Mouse (Mus musculus): ENCODE measurements around the gene Elp5. TPM values are rescaled to one million over a fixed set of nuclear protein-coding genes. Genes with fewer than 3 reads are reported as not detected.

Gene Elp5
- polyA plus RNA-seq (2015; fragmentation: Nextera tagmentation; extraction: Ambion mirVana): 170 and 171 TPM in 2 replicates

DNA sequence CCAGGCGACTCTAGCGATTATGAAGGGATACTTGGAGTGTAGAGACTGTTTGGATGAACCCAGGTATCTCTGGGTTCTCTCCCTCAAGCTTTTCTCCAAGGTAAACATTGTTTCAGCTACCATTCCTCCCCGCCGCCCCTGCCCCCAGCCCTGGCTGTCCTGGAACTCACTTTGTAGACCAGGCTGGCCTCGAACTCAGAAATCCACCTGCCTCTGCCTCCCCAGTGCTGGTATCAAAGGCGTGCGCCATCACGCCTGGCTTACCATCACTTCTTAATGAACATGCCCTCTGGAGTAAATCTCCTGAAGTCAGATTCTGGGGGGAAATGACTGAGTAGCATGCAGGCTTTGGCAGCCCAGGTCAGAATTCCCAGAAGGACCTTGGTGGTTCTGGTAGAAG, at the start of gene Elp5:
Gene Elp5 (minus strand): TSS at position 293 of the 400 bp plus-strand sequence.
- no peaks in the 10 kb centered on the region for H3K9me3 ChIP-seq
- ATAC-seq (replicated peaks): no peak
- peak within 1 kb of the TSS; percentile 71 for H3K4me2 ChIP-seq (replicated peaks)
- peak within 1 kb of the TSS; percentile 100 for H3K27ac ChIP-seq (replicated peaks)
- WGBS: 63% methylated on average over 8 of the region's 8 CpGs
- H3K4me1 ChIP-seq: peaks cover 37% of the 10 kb centered on the region
- peak within 1 kb of the TSS; percentile 74 for H3K4me3 ChIP-seq
- H3K9ac ChIP-seq (replicated peaks): peak within 1 kb of the TSS; percentile 98
- peaks cover 40% of the 10 kb centered on the region for H3K36me3 ChIP-seq
- no peaks in the 10 kb centered on the region for H3K27me3 ChIP-seq

- Histone ChIP-seq H3K36me3 (peaks cover 26% of the 10 kb centered on the region), H3K27ac (replicated peaks) (peak overlapping the region; percentile 95; the same call in 1 of the 2 replicates), H3K4me2 (replicated peaks) (no peak overlapping the region), H3K4me1 (peaks cover 49% of the 10 kb centered on the region), H3K9me3 (no peaks in the 10 kb centered on the region), H3K27me3 (no peaks in the 10 kb centered on the region), H3K9ac (replicated peaks) (no peak overlapping the region), H3K4me3 (no peak overlapping the region)
- WGBS: 97% methylated on average over 11 of the region's 11 CpGs
- ATAC-seq (replicated peaks): no peak
Observed at GRCm38 (mm10) chr11:70031321-70031670, 49.0 kb upstream of the Elp5 start.

- WGBS: 93% methylated on average over 28 of the region's 28 CpGs
- Histone ChIP-seq H3K4me3 (peak overlapping the region; percentile 30), H3K36me3 (peaks cover 26% of the 10 kb centered on the region), H3K4me1 (peaks cover 54% of the 10 kb centered on the region), H3K27me3 (no peaks in the 10 kb centered on the region), H3K4me2 (replicated peaks) (peak overlapping the region; percentile 48), H3K9ac (replicated peaks) (peak overlapping the region; percentile 34), H3K9me3 (no peaks in the 10 kb centered on the region), H3K27ac (replicated peaks) (peak overlapping the region; percentile 95)
- no peak for ATAC-seq (replicated peaks)
Observed at GRCm38 (mm10) chr11:70030651-70031320, 48.5 kb upstream of the Elp5 start.

DNA sequence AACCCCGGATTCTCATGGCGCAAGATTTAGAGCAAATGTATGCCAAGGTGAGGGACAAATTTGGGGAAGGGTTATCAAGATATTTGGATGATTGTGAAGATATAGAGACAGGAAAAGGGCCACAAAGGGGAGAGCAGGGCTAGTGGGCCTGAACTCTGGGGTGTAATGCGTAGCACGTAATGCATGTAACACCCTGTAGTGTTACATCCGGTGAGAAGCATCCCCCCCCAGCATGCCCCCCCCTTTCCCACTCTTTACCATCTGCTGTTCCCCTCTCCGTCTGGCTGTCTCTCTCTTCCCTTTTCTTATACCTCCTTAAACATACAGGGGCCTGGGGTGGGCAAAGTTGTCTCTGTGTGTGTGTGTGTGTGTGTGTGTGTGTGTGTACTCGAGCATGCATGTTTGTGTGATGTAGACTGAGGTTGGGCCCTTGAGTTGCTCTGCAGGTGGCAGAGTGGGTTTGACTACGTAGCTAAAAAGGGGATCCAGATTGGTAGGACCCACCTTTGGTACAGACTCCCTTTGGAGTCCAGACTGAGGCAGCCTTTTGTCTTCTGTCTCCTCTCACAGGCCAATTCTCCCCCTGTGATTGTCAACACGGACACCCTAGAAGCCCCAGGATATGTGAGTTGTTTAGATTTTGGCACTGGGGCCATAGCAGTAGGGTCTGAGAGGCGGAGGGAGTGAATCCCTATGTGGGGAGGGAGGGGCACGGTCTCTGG, 47.7 kb upstream of the Elp5 start:
- Histone ChIP-seq H3K4me2 (replicated peaks) (peak overlapping the region; percentile 48), H3K4me3 (peak overlapping the region; percentile 30), H3K36me3 (peaks cover 26% of the 10 kb centered on the region), H3K27me3 (no peaks in the 10 kb centered on the region), H3K9ac (replicated peaks) (peak overlapping the region; percentile 34), H3K4me1 (peaks cover 59% of the 10 kb centered on the region), H3K9me3 (no peaks in the 10 kb centered on the region), H3K27ac (replicated peaks) (peak overlapping the region; percentile 95)
- 16% methylated on average over 11 of the region's 11 CpGs for WGBS
- ATAC-seq (replicated peaks): peak; percentile 63

- Histone ChIP-seq H3K9me3 (no peaks in the 10 kb centered on the region), H3K9ac (replicated peaks) (peak overlapping the region; percentile 39), H3K4me3 (peak overlapping the region; percentile 30), H3K27me3 (no peaks in the 10 kb centered on the region), H3K4me1 (peaks cover 64% of the 10 kb centered on the region), H3K27ac (replicated peaks) (peak overlapping the region; percentile 95), H3K36me3 (peaks cover 26% of the 10 kb centered on the region), H3K4me2 (replicated peaks) (peak overlapping the region; percentile 48)
- WGBS: under 1% methylated on average over 20 of the region's 20 CpGs
- ATAC-seq (replicated peaks): peak; percentile 92
Observed at GRCm38 (mm10) chr11:70029130-70029801, 46.9 kb upstream of the Elp5 start.

DNA sequence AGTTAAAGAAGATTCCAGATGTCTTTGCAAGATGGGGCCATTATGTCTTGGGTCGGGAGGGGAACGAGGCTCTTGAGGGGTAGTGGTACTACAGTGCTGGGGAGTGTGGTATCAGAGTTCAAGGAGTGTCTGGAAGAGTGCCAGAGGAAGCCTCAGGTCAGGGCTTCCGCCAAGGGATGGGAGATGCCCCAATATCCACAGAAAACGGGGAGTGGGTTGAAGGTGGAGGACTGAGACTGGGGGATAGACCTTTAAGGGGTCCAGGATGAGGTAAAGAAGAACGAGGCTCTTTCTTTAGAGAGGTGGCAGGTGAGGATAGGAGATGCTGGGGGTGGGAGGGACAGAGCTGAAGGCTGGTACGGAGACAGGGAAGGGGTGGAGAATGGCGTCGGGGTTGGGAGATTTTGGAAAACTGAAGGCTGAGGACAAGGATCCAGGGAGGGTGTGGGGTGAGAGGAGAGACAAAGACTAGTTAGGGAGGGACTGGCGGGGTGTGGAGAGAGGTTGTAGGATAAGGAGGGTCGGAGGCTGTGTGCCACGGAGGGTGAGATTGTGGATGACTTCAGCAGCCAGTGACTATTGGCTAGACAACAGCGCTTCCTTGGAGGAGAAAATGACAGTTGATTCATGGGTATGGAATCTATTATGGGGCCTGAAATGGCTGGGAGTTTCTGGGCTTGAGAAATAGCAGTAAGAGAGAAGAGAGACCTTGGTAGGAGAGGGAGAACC, 46.2 kb upstream of the Elp5 start:
- ATAC-seq (replicated peaks): peak; percentile 8
- Histone ChIP-seq H3K27me3 (no peaks in the 10 kb centered on the region), H3K4me2 (replicated peaks) (peak overlapping the region; percentile 48), H3K36me3 (peaks cover 23% of the 10 kb centered on the region), H3K9me3 (no peaks in the 10 kb centered on the region), H3K4me3 (peak overlapping the region; percentile 30), H3K27ac (replicated peaks) (peak overlapping the region; percentile 95), H3K9ac (replicated peaks) (peak overlapping the region; percentile 39), H3K4me1 (peaks cover 69% of the 10 kb centered on the region)
- WGBS: 17% methylated on average over 12 of the region's 12 CpGs

GRCm38 (mm10) chr11:70027397-70027796, 45.1 kb upstream of the Elp5 start:
- Histone ChIP-seq H3K9me3 (no peaks in the 10 kb centered on the region), H3K36me3 (peaks cover 17% of the 10 kb centered on the region), H3K4me2 (replicated peaks) (peak overlapping the region; percentile 48), H3K4me3 (no peak overlapping the region), H3K27ac (replicated peaks) (peak overlapping the region; percentile 95), H3K9ac (replicated peaks) (peak overlapping the region; percentile 27), H3K4me1 (peaks cover 81% of the 10 kb centered on the region), H3K27me3 (no peaks in the 10 kb centered on the region)
- no peak for ATAC-seq (replicated peaks)
- 30% methylated on average over 9 of the region's 9 CpGs for WGBS

- ATAC-seq (replicated peaks): no peak
- Histone ChIP-seq H3K4me3 (peak overlapping the region; percentile 11), H3K36me3 (peaks cover 10% of the 10 kb centered on the region), H3K4me2 (replicated peaks) (peak overlapping the region; percentile 48), H3K9ac (replicated peaks) (0 out of 2 replicates have a peak overlapping the region, but pooled peaks have one; percentile 0), H3K27ac (replicated peaks) (peak overlapping the region; percentile 95), H3K27me3 (no peaks in the 10 kb centered on the region), H3K4me1 (peaks cover 87% of the 10 kb centered on the region), H3K9me3 (no peaks in the 10 kb centered on the region)
- 2% methylated on average over 19 of the region's 19 CpGs for WGBS
Observed at GRCm38 (mm10) chr11:70026689-70027088, 44.4 kb upstream of the Elp5 start.

- H3K9me3 ChIP-seq: no peaks in the 10 kb centered on the region
- peak overlapping the region; percentile 39 for H3K4me3 ChIP-seq
- no peaks in the 10 kb centered on the region for H3K27me3 ChIP-seq
- 12% methylated on average over 6 of the region's 6 CpGs for WGBS
- no peak for ATAC-seq (replicated peaks)
- H3K9ac ChIP-seq (replicated peaks): peak overlapping the region; percentile 49
- H3K4me2 ChIP-seq (replicated peaks): peak overlapping the region; percentile 60
- H3K4me1 ChIP-seq: peaks cover 84% of the 10 kb centered on the region
- no peaks in the 10 kb centered on the region for H3K36me3 ChIP-seq
- peak overlapping the region; percentile 38 for H3K27ac ChIP-seq (replicated peaks)
Observed at GRCm38 (mm10) chr11:70024151-70024514, 41.8 kb upstream of the Elp5 start.

GRCm38 (mm10) chr11:70023481-70024150, 41.3 kb upstream of the Elp5 start:
- H3K4me3 ChIP-seq: peak overlapping the region; percentile 39
- no peak for ATAC-seq (replicated peaks)
- H3K9ac ChIP-seq (replicated peaks): peak overlapping the region; percentile 49
- H3K4me2 ChIP-seq (replicated peaks): peak overlapping the region; percentile 60
- H3K27me3 ChIP-seq: no peaks in the 10 kb centered on the region
- H3K4me1 ChIP-seq: peaks cover 85% of the 10 kb centered on the region
- peak overlapping the region; percentile 38 for H3K27ac ChIP-seq (replicated peaks)
- H3K36me3 ChIP-seq: no peaks in the 10 kb centered on the region
- H3K9me3 ChIP-seq: no peaks in the 10 kb centered on the region
- 5% methylated on average over 26 of the region's 29 CpGs for WGBS

Data from forebrain, embryonic 15.5 days (tissue).